Mouse (Mus musculus) intestine, embryonic 16.5 days (tissue): ENCODE measurements around the gene Stx6. TPM values are rescaled to one million over a fixed set of nuclear protein-coding genes. Genes with fewer than 3 reads are reported as not detected.

Source experiments
- ATAC-seq: fragments of 200-750 bp; cut with Nextera tagmentation; 2 replicates; pipeline ENCODE4 v1.8.0; 2017; ENCODE audit warnings: moderate TSS enrichment, moderate library complexity
- H3K27ac ChIP-seq: fragments of 300-500 bp; sonication (generic); 2 replicates; pipeline ENCODE4 v1.5.1; 2014; ENCODE audit warnings: mild to moderate bottlenecking, low read length
- H3K27me3 ChIP-seq: fragments of 300-500 bp; sonication (generic); replicated peaks from 2 replicates; pipeline ENCODE4 v1.6.1; 2014; ENCODE audit warnings: low read length, control low read depth, mixed read lengths; ENCODE audit not compliant: control insufficient read depth, insufficient read depth
- H3K36me3 ChIP-seq: fragments of 300-500 bp; sonication (generic); 2 replicates; pipeline ENCODE4 v1.6.1; 2014; ENCODE audit warnings: low read length, control low read depth; ENCODE audit not compliant: control insufficient read depth, insufficient read depth
- H3K4me1 ChIP-seq: fragments of 300-500 bp; sonication (generic); 2 replicates; pipeline ENCODE4 v1.6.1; 2014; ENCODE audit warnings: low read length, control low read depth, mixed read lengths; ENCODE audit not compliant: control insufficient read depth, insufficient read depth
- H3K4me2 ChIP-seq: fragments of 300-500 bp; sonication (generic); 2 replicates; pipeline ENCODE4 v1.6.1; 2014; ENCODE audit warnings: low read depth, low read length, control low read depth
- H3K4me3 ChIP-seq: fragments of 300-500 bp; sonication (generic); 2 replicates; pipeline ENCODE4 v1.5.1; 2014; ENCODE audit warnings: mild to moderate bottlenecking, low read length
- H3K9ac ChIP-seq: fragments of 300-500 bp; sonication (generic); 2 replicates; pipeline ENCODE4 v1.6.1; 2014; ENCODE audit warnings: low read depth, low read length
- H3K9me3 ChIP-seq: fragments of 300-500 bp; sonication (generic); 2 replicates; pipeline ENCODE4 v1.6.1; 2016; ENCODE audit warnings: low read length, control low read depth; ENCODE audit not compliant: control insufficient read depth
- WGBS: fragments of 180-500 bp; shearing (Covaris S2); extraction: QIAGEN DNeasy Blood & Tissue Kit; methylation state at CpG from one replicate; pipeline ENCODE4 v1.1.7; 2014; 5-methylcytosine and 5-hydroxymethylcytosine counted together
- polyA plus RNA-seq: library from polyadenylated mRNA; unstranded; fragments of >200 nt; fragmentation: Nextera tagmentation; extraction: Ambion mirVana; gene quantifications from 2 replicates; pipeline ENCODE4 v1.2.1, GENCODE M21; 2015

Stx6 gene
- polyA plus RNA-seq, 1 experiment from 2014 or later, result 44.2 TPM

DNA sequence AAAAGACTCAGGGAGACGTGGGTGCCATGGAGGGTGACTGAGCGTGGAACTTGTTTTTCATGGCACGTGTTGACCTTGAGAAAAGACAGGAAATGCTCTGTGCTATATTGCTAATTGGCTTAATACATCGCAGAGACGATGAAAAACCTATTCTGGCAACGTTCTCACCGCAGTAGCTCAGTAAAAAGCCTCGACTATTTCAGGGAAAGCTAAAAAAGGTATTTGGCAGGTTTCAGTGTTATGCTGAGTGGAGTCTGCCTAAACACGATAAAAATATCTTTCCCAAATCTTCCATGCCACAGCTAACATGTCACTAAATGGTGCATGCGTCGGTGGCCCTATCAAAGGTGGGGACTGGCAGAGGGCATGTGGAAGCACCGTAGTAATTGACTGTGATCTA is 94.6 kb downstream of the Stx6 start:
- H3K36me3 ChIP-seq, result no peaks in the 10 kb centered on the region
- no peak overlapping the region for H3K4me2 ChIP-seq
- H3K9ac ChIP-seq, result no peak overlapping the region
- ATAC-seq, result no peak
- no peaks in the 10 kb centered on the region for H3K27me3 ChIP-seq
- peaks cover 2% of the 10 kb centered on the region; the same call in 1 of the 2 replicates for H3K4me1 ChIP-seq
- no peak overlapping the region for H3K27ac ChIP-seq
- no peaks in the 10 kb centered on the region for H3K9me3 ChIP-seq
- WGBS, result 73% methylated on average over 12 of the region's 12 CpGs
- H3K4me3 ChIP-seq, result no peak overlapping the region

DNA sequence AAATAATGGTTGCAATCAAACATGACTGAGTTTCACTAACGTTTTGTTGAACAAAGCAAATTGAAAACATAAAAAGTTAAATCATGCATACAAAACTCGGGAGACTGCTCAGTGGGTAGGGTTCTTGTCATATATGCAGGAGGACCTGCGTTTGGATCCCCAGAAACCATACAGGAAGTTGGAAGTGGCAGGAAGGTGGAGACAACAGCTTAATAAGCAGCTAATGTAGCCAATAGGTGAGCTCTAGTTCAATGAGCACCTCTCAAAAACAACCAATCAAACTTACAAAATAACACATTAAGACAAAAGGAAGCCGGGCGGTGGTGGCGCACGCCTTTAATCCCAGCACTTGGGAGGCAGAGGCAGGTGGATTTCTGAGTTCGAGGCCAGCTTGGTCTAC is 95.8 kb downstream of the Stx6 start:
- WGBS, result 88% methylated on average over 7 of the region's 8 CpGs
- H3K27me3 ChIP-seq, result no peaks in the 10 kb centered on the region
- no peak overlapping the region for H3K9ac ChIP-seq
- peaks cover 2% of the 10 kb centered on the region; the same call in 1 of the 2 replicates for H3K4me1 ChIP-seq
- ATAC-seq, result no peak
- H3K36me3 ChIP-seq, result no peaks in the 10 kb centered on the region
- no peak overlapping the region for H3K4me2 ChIP-seq
- H3K4me3 ChIP-seq, result no peak overlapping the region
- H3K27ac ChIP-seq, result no peak overlapping the region
- no peaks in the 10 kb centered on the region for H3K9me3 ChIP-seq

Other genes with a start within 250 kb of the Stx6 start
- 2.0 and 2.6 TPM in 2 replicates for gene Ier5, start 59.1 kb upstream of the Stx6 start, polyA plus RNA-seq
- gene Mr1, start 11.9 kb upstream of the Stx6 start, polyA plus RNA-seq, result 4.6 and 5.2 TPM in 2 replicates
- 1.5 and 2.5 TPM in 2 replicates for gene BC034090, start 85.7 kb downstream of the Stx6 start, polyA plus RNA-seq